Mouse (Mus musculus) embryonic facial prominence, embryonic 14.5 days (tissue): ENCODE data around the gene Thsd7b. TPM values are rescaled to one million over a fixed set of nuclear protein-coding genes. Genes with fewer than 3 reads are reported as not detected.

Source experiments
- ATAC-seq: fragments of 200-750 bp; cut with Nextera tagmentation; 2 replicates; pipeline ENCODE4 v1.8.0; 2017; ENCODE audit warnings: low read depth, moderate number of reproducible peaks, moderate TSS enrichment
- DNase-seq: peaks from one replicate; pipeline ENCODE4 v3.0.0-alpha.2; 2015; ENCODE audit warnings: low spot score
- H3K27ac ChIP-seq: fragments of 300-500 bp; sonication (generic); replicated peaks from 2 replicates; pipeline ENCODE4 v1.5.1; 2014; ENCODE audit warnings: low read depth, mild to moderate bottlenecking, low read length, moderate library complexity
- H3K27me3 ChIP-seq: fragments of 300-500 bp; sonication (generic); replicated peaks from 2 replicates; pipeline ENCODE4 v1.6.1; 2014; ENCODE audit warnings: low read length; ENCODE audit not compliant: control insufficient read depth, insufficient read depth
- H3K36me3 ChIP-seq: fragments of 300-500 bp; sonication (generic); 2 replicates; pipeline ENCODE4 v1.6.1; 2014; ENCODE audit warnings: low read length, mixed read lengths; ENCODE audit not compliant: control insufficient read depth, insufficient read depth
- H3K4me1 ChIP-seq: fragments of 300-500 bp; sonication (generic); 2 replicates; pipeline ENCODE4 v1.6.1; 2014; ENCODE audit warnings: antibody characterized with exemption, low read length; ENCODE audit not compliant: control insufficient read depth, insufficient read depth
- H3K4me2 ChIP-seq: fragments of 300-500 bp; sonication (generic); 2 replicates; pipeline ENCODE4 v1.6.1; 2014; ENCODE audit warnings: low read depth, mild to moderate bottlenecking, low read length, moderate library complexity, mixed read lengths
- H3K4me3 ChIP-seq: fragments of 300-500 bp; sonication (generic); 2 replicates; pipeline ENCODE4 v1.5.1; 2014; ENCODE audit warnings: low read depth, mild to moderate bottlenecking, low read length
- H3K9ac ChIP-seq: fragments of 300-500 bp; sonication (generic); 2 replicates; pipeline ENCODE4 v1.6.1; 2014; ENCODE audit warnings: low read depth, mild to moderate bottlenecking, low read length, moderate library complexity, mixed read lengths
- H3K9me3 ChIP-seq: fragments of 300-500 bp; sonication (generic); 2 replicates; pipeline ENCODE4 v1.6.1; 2016; ENCODE audit warnings: low read length; ENCODE audit not compliant: control insufficient read depth
- WGBS: fragments of 180-500 bp; shearing (Covaris S2); extraction: QIAGEN DNeasy Blood & Tissue Kit; methylation state at CpG from one replicate; pipeline ENCODE4 v1.1.7; 2014; 5-methylcytosine and 5-hydroxymethylcytosine counted together
- polyA plus RNA-seq: library from polyadenylated mRNA; unstranded; fragments of >200 nt; fragmentation: Nextera tagmentation; extraction: Ambion mirVana; gene quantifications from 2 replicates; pipeline ENCODE4 v1.2.1, GENCODE M21; 2014

The Thsd7b gene
- polyA plus RNA-seq, 1 experiment from 2014 or later: 6.7 TPM

GRCm38 (mm10) chr1:129484266-129485031 lies 211.3 kb downstream of the Thsd7b start:
- Histone ChIP-seq H3K36me3 (no peaks in the 10 kb centered on the region), H3K9me3 (no peaks in the 10 kb centered on the region), H3K27ac (no peak overlapping the region), H3K27me3 (no peaks in the 10 kb centered on the region), H3K4me3 (no peak overlapping the region), H3K4me2 (no peak overlapping the region), H3K9ac (no peak overlapping the region), H3K4me1 (no peaks in the 10 kb centered on the region)
- WGBS: 70% methylated on average over 5 of the region's 5 CpGs
- ATAC-seq: no peak
- DNase-seq: no peak

GRCm38 (mm10) chr1:129491136-129491535 lies 218.0 kb downstream of the Thsd7b start:
- no peaks in the 10 kb centered on the region for H3K9me3 ChIP-seq
- DNase-seq: no peak
- ATAC-seq: no peak
- H3K4me3 ChIP-seq: no peak overlapping the region
- no peaks in the 10 kb centered on the region for H3K27me3 ChIP-seq
- H3K4me2 ChIP-seq: no peak overlapping the region
- H3K9ac ChIP-seq: no peak overlapping the region
- H3K36me3 ChIP-seq: no peaks in the 10 kb centered on the region
- no peak overlapping the region for H3K27ac ChIP-seq
- no peaks in the 10 kb centered on the region for H3K4me1 ChIP-seq
- 82% methylated on average over 3 of the region's 3 CpGs for WGBS

- ATAC-seq: no peak
Measured at GRCm38 (mm10) chr1:129493929-129494328, 220.8 kb downstream of the Thsd7b start.

GRCm38 (mm10) chr1:129501707-129502106 lies 228.6 kb downstream of the Thsd7b start:
- WGBS: 64% methylated on average over 3 of the region's 3 CpGs
- H3K9me3 ChIP-seq: no peaks in the 10 kb centered on the region
- H3K36me3 ChIP-seq: no peaks in the 10 kb centered on the region
- no peak overlapping the region for H3K27ac ChIP-seq
- H3K4me2 ChIP-seq: no peak overlapping the region
- H3K4me1 ChIP-seq: no peaks in the 10 kb centered on the region
- DNase-seq: no peak
- no peak overlapping the region for H3K4me3 ChIP-seq
- H3K27me3 ChIP-seq: no peaks in the 10 kb centered on the region
- no peak overlapping the region for H3K9ac ChIP-seq
- no peak for ATAC-seq

More at GRCm38 (mm10) chr1:129493929-129494328, 220.8 kb downstream of the Thsd7b start:
- Histone ChIP-seq H3K9me3 (no peaks in the 10 kb centered on the region), H3K27me3 (no peaks in the 10 kb centered on the region), H3K4me2 (no peak overlapping the region), H3K27ac (no peak overlapping the region), H3K4me1 (no peaks in the 10 kb centered on the region), H3K36me3 (no peaks in the 10 kb centered on the region), H3K4me3 (no peak overlapping the region), H3K9ac (no peak overlapping the region)
- no peak for DNase-seq
- 75% methylated on average over 1 of the region's 1 CpGs for WGBS

- ATAC-seq: no peak
- Histone ChIP-seq H3K27me3 (no peaks in the 10 kb centered on the region), H3K4me3 (no peak overlapping the region), H3K9ac (no peak overlapping the region), H3K4me1 (no peaks in the 10 kb centered on the region), H3K27ac (no peak overlapping the region), H3K9me3 (no peaks in the 10 kb centered on the region), H3K36me3 (no peaks in the 10 kb centered on the region), H3K4me2 (no peak overlapping the region)
- no peak for DNase-seq
- 87% methylated on average over 1 of the region's 1 CpGs for WGBS
Measured at GRCm38 (mm10) chr1:129516379-129516778, 243.3 kb downstream of the Thsd7b start.

GRCm38 (mm10) chr1:129519751-129520150 lies 246.6 kb downstream of the Thsd7b start:
- no peaks in the 10 kb centered on the region for H3K9me3 ChIP-seq
- no peak overlapping the region for H3K27ac ChIP-seq
- H3K36me3 ChIP-seq: no peaks in the 10 kb centered on the region
- 56% methylated on average over 5 of the region's 5 CpGs for WGBS
- no peak overlapping the region for H3K4me3 ChIP-seq
- ATAC-seq: no peak
- no peaks in the 10 kb centered on the region for H3K4me1 ChIP-seq
- H3K27me3 ChIP-seq: no peaks in the 10 kb centered on the region
- H3K4me2 ChIP-seq: no peak overlapping the region
- no peak for DNase-seq
- no peak overlapping the region for H3K9ac ChIP-seq

GRCm38 (mm10) chr1:129526967-129527366 lies 253.9 kb downstream of the Thsd7b start:
- Histone ChIP-seq H3K36me3 (no peaks in the 10 kb centered on the region), H3K4me3 (no peak overlapping the region), H3K9ac (no peak overlapping the region), H3K4me2 (no peak overlapping the region), H3K4me1 (no peaks in the 10 kb centered on the region), H3K27ac (no peak overlapping the region), H3K27me3 (no peaks in the 10 kb centered on the region), H3K9me3 (no peaks in the 10 kb centered on the region)
- no peak for ATAC-seq
- 86% methylated on average over 2 of the region's 2 CpGs for WGBS
- DNase-seq: no peak

GRCm38 (mm10) chr1:129532206-129532605 lies 259.1 kb downstream of the Thsd7b start:
- Histone ChIP-seq H3K27me3 (no peaks in the 10 kb centered on the region), H3K4me3 (no peak overlapping the region), H3K9me3 (no peaks in the 10 kb centered on the region), H3K27ac (no peak overlapping the region), H3K9ac (no peak overlapping the region), H3K36me3 (no peaks in the 10 kb centered on the region), H3K4me1 (no peaks in the 10 kb centered on the region), H3K4me2 (no peak overlapping the region)
- ATAC-seq (no peak), DNase-seq (no peak)
- 89% methylated on average over 3 of the region's 3 CpGs for WGBS

- no peak overlapping the region for H3K4me2 ChIP-seq
- no peaks in the 10 kb centered on the region for H3K4me1 ChIP-seq
- H3K36me3 ChIP-seq: no peaks in the 10 kb centered on the region
- H3K27ac ChIP-seq: no peak overlapping the region
- H3K9ac ChIP-seq: no peak overlapping the region
- WGBS: 77% methylated on average over 2 of the region's 2 CpGs
- H3K9me3 ChIP-seq: no peaks in the 10 kb centered on the region
- no peak for ATAC-seq
- H3K4me3 ChIP-seq: no peak overlapping the region
- H3K27me3 ChIP-seq: no peaks in the 10 kb centered on the region
- DNase-seq: no peak
Measured at GRCm38 (mm10) chr1:129538508-129538907, 265.4 kb downstream of the Thsd7b start.
